Mouse (Mus musculus): Measurements from ENCODE around the gene Gm19345.

- TF ChIP-seq POLR2A (IDR thresholded peaks at IDR 0.05; ENCODE audit: insufficient read length, low read depth), result no peak
- TF ChIP-seq POLR2AphosphoS2 (IDR thresholded peaks at IDR 0.05; ENCODE audit: insufficient read length, low read depth), result no peak
- no peak for TF ChIP-seq SRF (IDR thresholded peaks at IDR 0.05; ENCODE audit: control insufficient read depth, insufficient read length, low read depth)
- no peak for TF ChIP-seq USF1 (IDR thresholded peaks at IDR 0.05; ENCODE audit: low read depth)
- TF ChIP-seq MYOG (IDR thresholded peaks at IDR 0.05; ENCODE audit: control insufficient read depth in 1 of 3, insufficient read depth in 1 of 3, insufficient read length in 2 of 3, low read depth in 2 of 3), result no peak
- TF ChIP-seq TCF12 (IDR thresholded peaks at IDR 0.05; ENCODE audit: insufficient read depth, poor library complexity, severe bottlenecking), result no peak
- TF ChIP-seq E2F4 (IDR thresholded peaks at IDR 0.05; ENCODE audit: insufficient read depth), result no peak
- TF ChIP-seq MYOD1 (IDR thresholded peaks at IDR 0.05; ENCODE audit: control insufficient read depth in 1 of 3, insufficient read length in 2 of 3, low read depth in 2 of 3), result no peak
- no peak for TF ChIP-seq MAX (IDR thresholded peaks at IDR 0.05; ENCODE audit: low read depth)
- no peak for TF ChIP-seq REST (IDR thresholded peaks at IDR 0.05; ENCODE audit: insufficient read depth, insufficient read length)
- TF ChIP-seq CEBPB (IDR thresholded peaks at IDR 0.05; ENCODE audit: insufficient read depth, poor library complexity, severe bottlenecking), result no peak
Measured at GRCm38 (mm10) chr7:19856283-19856682, 4.5 kb downstream of the Gm19345 start.

Measured in myocyte (in vitro differentiated cells).